Mouse (Mus musculus): ENCODE results near the gene Cyp4a14. TPM values are rescaled to one million over a fixed set of nuclear protein-coding genes. Genes with fewer than 3 reads are reported as not detected.

Cyp4a14 gene
- 21.7 and 28.3 TPM in 2 replicates for polyA plus RNA-seq (2015; fragmentation: Nextera tagmentation; extraction: Ambion mirVana)

DNA sequence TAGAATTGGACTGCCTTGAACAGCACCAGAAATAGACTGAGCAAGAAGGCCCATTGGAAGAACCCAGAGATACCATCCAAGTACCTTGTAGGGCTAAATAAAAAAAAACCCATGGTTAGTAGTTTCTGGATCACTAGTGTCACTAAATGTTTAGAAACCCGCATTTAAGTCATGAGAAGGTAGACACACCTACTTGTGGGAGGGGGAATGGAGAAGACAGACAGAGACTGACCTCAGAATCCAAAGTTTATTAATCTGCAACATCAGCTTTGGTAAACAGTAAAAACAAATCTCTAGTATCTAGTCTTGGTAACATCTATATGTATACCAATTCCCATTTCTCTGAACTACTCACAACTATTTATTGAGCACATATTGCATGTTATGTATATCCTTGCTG lies at the start of gene Cyp4a14:
Gene Cyp4a14, minus strand, starts transcription at position 142 of the 400 bp plus-strand sequence.

GRCm38 (mm10) chr4:115518000-115518399 lies 22.1 kb upstream of the Cyp4a14 start, which contains the start of gene Cyp4a10:
Gene Cyp4a10 (plus strand): TSS chr4:115518264.

DNA sequence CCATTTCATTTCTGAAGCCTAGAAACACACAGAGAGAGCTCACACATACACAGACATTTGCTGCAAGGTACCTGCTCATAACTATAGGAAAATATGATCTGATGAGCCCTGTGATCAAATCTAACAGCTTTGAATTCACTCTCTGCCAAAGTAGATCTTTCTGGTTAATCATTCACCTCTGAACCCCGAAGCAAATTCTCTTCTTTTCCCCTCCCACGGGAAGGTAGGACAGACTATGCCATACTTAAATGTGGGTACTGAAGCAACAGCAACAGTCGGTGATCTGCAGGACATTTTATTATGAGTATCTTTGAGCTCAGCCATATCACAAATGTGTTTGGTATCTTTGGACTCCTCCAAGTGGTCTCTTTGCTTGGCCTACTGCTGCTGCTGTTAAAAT lies 43.6 kb downstream of the Cyp4a14 start, which contains the start of gene Cyp4a30b:
Gene Cyp4a30b, plus strand, starts transcription at position 301 of the 400 bp plus-strand sequence.

Other genes with a start within 250 kb of the Cyp4a14 start
- 0.14 TPM in 1 of 2 replicates, not detected in the other for gene Cyp4a12a, start 197.1 kb downstream of the Cyp4a14 start, polyA plus RNA-seq (2015; fragmentation: Nextera tagmentation; extraction: Ambion mirVana)
- gene Cyp4a12b, start 84.5 kb downstream of the Cyp4a14 start, polyA plus RNA-seq (2015; fragmentation: Nextera tagmentation; extraction: Ambion mirVana) = not detected in 2 replicates
- not detected in 2 replicates for gene Cyp4a30b, start 43.5 kb downstream of the Cyp4a14 start, polyA plus RNA-seq (2015; fragmentation: Nextera tagmentation; extraction: Ambion mirVana)
- gene Cyp4a10, start 22.1 kb upstream of the Cyp4a14 start, polyA plus RNA-seq (2015; fragmentation: Nextera tagmentation; extraction: Ambion mirVana) = 12.4 and 16.5 TPM in 2 replicates
- gene Cyp4a31, start 67.5 kb upstream of the Cyp4a14 start, polyA plus RNA-seq (2015; fragmentation: Nextera tagmentation; extraction: Ambion mirVana) = 2.7 and 4.9 TPM in 2 replicates
- gene Cyp4a32, start 104.8 kb upstream of the Cyp4a14 start, polyA plus RNA-seq (2015; fragmentation: Nextera tagmentation; extraction: Ambion mirVana) = 0.47 and 0.65 TPM in 2 replicates
- gene Cyp4b1, start 151.6 kb upstream of the Cyp4a14 start, polyA plus RNA-seq (2015; fragmentation: Nextera tagmentation; extraction: Ambion mirVana) = 25.5 and 38.0 TPM in 2 replicates
- gene Efcab14, start 241.6 kb upstream of the Cyp4a14 start, polyA plus RNA-seq (2015; fragmentation: Nextera tagmentation; extraction: Ambion mirVana) = 26.2 and 44.1 TPM in 2 replicates